Mouse (Mus musculus) bone marrow macrophage, adult 2 months (primary cell): ENCODE results near the gene Gm20422.

Experiments used
- CTCF ChIP-seq: IDR thresholded peaks from 2 replicates; pipeline ENCODE4 v1.5.1; 2012; ENCODE audit warnings: low read depth, mild to moderate bottlenecking, low read length, moderate library complexity
- POLR2A ChIP-seq: IDR thresholded peaks from 2 replicates; pipeline ENCODE4 v1.6.1; 2012; ENCODE audit warnings: mild to moderate bottlenecking, low read depth, low read length, borderline replicate concordance

GRCm38 (mm10) chr8:69809820-69810219 lies 35.1 kb upstream of the Gm20422 start:
- no peak for TF ChIP-seq CTCF
- TF ChIP-seq POLR2A, result no peak
